Mouse (Mus musculus) small intestine, adult 2 months (tissue): ENCODE data around the gene Adam22.

Experiments
- CTCF ChIP-seq: fragments of 200-500 bp; IDR thresholded peaks from 2 replicates; pipeline ENCODE4 v1.5.1; 2012; ENCODE audit warnings: low read depth, mild to moderate bottlenecking, control low read depth, inconsistent platforms, low read length, moderate library complexity, mixed read lengths; ENCODE audit not compliant: insufficient replicate concordance, insufficient read length; ENCODE audit errors: extremely low read depth
- POLR2A ChIP-seq: fragments of 200-500 bp; IDR thresholded peaks from 2 replicates; pipeline ENCODE4 v1.6.1; 2012; ENCODE audit warnings: low read depth, mild to moderate bottlenecking, control low read depth, inconsistent platforms, low read length, moderate library complexity

DNA sequence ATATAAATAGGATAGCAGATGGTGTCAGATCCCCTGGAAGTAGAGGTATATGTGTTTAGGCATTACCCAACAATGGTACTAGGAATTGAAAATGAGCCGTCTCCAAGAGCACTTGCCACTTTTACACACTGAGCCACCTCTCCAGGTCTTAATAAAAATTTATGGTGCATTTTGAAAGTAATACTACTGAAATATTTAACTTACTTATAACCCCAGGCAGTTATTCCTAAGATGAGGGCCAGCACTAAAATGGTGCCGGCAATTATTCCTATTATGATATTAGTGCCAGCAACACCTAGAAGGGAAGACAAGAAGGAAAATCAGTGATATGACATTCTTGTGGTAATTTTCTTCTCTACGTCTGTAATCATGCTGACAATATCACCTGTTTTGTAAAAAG, 256.3 kb downstream of the Adam22 start:
- TF ChIP-seq CTCF (no peak), POLR2A (no peak)
